Mouse (Mus musculus) C2C12 (cell line): Measurements from ENCODE around the gene Adcy3. TPM values are rescaled to one million over a fixed set of nuclear protein-coding genes. Genes with fewer than 3 reads are reported as not detected.

Source experiments
- H3K27me3 ChIP-seq: one replicate; pipeline ENCODE4 v1.6.1; 2011; ENCODE audit not compliant: control insufficient read depth, insufficient read depth, insufficient read length
- H3K36me3 ChIP-seq: one replicate; pipeline ENCODE4 v1.6.1; 2011; ENCODE audit not compliant: control insufficient read depth, insufficient read depth
- H3K4me3 ChIP-seq: one replicate; pipeline ENCODE4 v1.5.1; 2011; ENCODE audit warnings: mild to moderate bottlenecking, control low read depth; ENCODE audit not compliant: poor library complexity, insufficient read depth, severe bottlenecking
- H3K79me2 ChIP-seq: one replicate; pipeline ENCODE4 v1.6.1; 2011; ENCODE audit not compliant: control insufficient read depth, insufficient read depth
- H3K79me3 ChIP-seq: one replicate; pipeline ENCODE4 v1.6.1; 2011; ENCODE audit warnings: low read depth, control low read depth
- H3ac ChIP-seq: one replicate; pipeline ENCODE3; 2011; ENCODE audit warnings: low read depth; ENCODE audit not compliant: control insufficient read depth, insufficient read length
- CEBPB ChIP-seq: IDR thresholded peaks from one replicate; pipeline ENCODE4 v1.6.1; 2011; ENCODE audit warnings: low read depth, mild to moderate bottlenecking, control low read depth, moderate library complexity
- CTCF ChIP-seq: IDR thresholded peaks from one replicate; pipeline ENCODE4 v1.5.1; 2011; ENCODE audit not compliant: control insufficient read depth, insufficient read depth, insufficient read length
- FOSL1 ChIP-seq: IDR thresholded peaks from one replicate; pipeline ENCODE4 v1.8.0; 2011; ENCODE audit warnings: mild to moderate bottlenecking, low read length; ENCODE audit not compliant: poor library complexity, insufficient read depth, severe bottlenecking
- MAX ChIP-seq: IDR thresholded peaks from one replicate; pipeline ENCODE4 v1.6.1; 2011; ENCODE audit warnings: mild to moderate bottlenecking, control low read depth
- MYOD1 ChIP-seq: IDR thresholded peaks from one replicate; pipeline ENCODE4 v1.6.1; 2011; ENCODE audit warnings: low read depth; ENCODE audit not compliant: control insufficient read depth, insufficient read length
- MYOG ChIP-seq: IDR thresholded peaks from one replicate; pipeline ENCODE4 v1.6.1; 2011; ENCODE audit not compliant: control insufficient read depth, insufficient read length; ENCODE audit errors: extremely low read depth
- USF1 ChIP-seq: IDR thresholded peaks from one replicate; pipeline ENCODE4 v1.6.1; 2011; ENCODE audit warnings: low read depth, mild to moderate bottlenecking, control low read depth, moderate library complexity
- polyA plus RNA-seq: library from polyadenylated mRNA; unstranded; fragments of >200 nt; fragmentation: generic; extraction: Trizol; gene quantifications from one replicate; pipeline ENCODE4 v1.2.1, GENCODE M21; 2012; ENCODE audit warnings: missing spikeins

Gene Adcy3
- polyA plus RNA-seq, 1 experiment = 2.1 TPM

- Histone ChIP-seq H3K27me3 (no peaks in the 10 kb centered on the region), H3K4me3 (no peak overlapping the region), H3K79me3 (no peaks in the 10 kb centered on the region), H3K79me2 (no peaks in the 10 kb centered on the region), H3K36me3 (no peaks in the 10 kb centered on the region), H3ac (no peak overlapping the region)
- TF ChIP-seq MYOD1 (no peak), CEBPB (no peak), FOSL1 (no peak), MYOG (no peak), CTCF (no peak), USF1 (no peak), MAX (no peak)
Measured at GRCm38 (mm10) chr12:4157466-4157865, 24.6 kb downstream of the Adcy3 start.

GRCm38 (mm10) chr12:4158179-4158578, 25.3 kb downstream of the Adcy3 start:
- H3K79me2 ChIP-seq = no peaks in the 10 kb centered on the region
- H3K79me3 ChIP-seq = no peaks in the 10 kb centered on the region
- no peak overlapping the region for H3K4me3 ChIP-seq
- TF ChIP-seq CEBPB = no peak
- TF ChIP-seq CTCF = no peak
- TF ChIP-seq MAX = no peak
- TF ChIP-seq FOSL1 = no peak
- TF ChIP-seq MYOD1 = no peak
- TF ChIP-seq MYOG = no peak
- no peak for TF ChIP-seq USF1
- no peaks in the 10 kb centered on the region for H3K36me3 ChIP-seq
- no peaks in the 10 kb centered on the region for H3K27me3 ChIP-seq
- no peak overlapping the region for H3ac ChIP-seq

GRCm38 (mm10) chr12:4158868-4159632, 26.1 kb downstream of the Adcy3 start:
- no peak overlapping the region for H3ac ChIP-seq
- no peaks in the 10 kb centered on the region for H3K36me3 ChIP-seq

GRCm38 (mm10) chr12:4160322-4160721, 27.4 kb downstream of the Adcy3 start:
- H3K79me3 ChIP-seq = no peaks in the 10 kb centered on the region
- no peaks in the 10 kb centered on the region for H3K36me3 ChIP-seq
- TF ChIP-seq CTCF = no peak
- TF ChIP-seq FOSL1 = no peak
- TF ChIP-seq MYOD1 = no peak
- no peak for TF ChIP-seq MAX
- no peak for TF ChIP-seq MYOG
- no peak for TF ChIP-seq CEBPB
- TF ChIP-seq USF1 = no peak
- no peak overlapping the region for H3K4me3 ChIP-seq
- no peak overlapping the region for H3ac ChIP-seq
- no peaks in the 10 kb centered on the region for H3K79me2 ChIP-seq
- H3K27me3 ChIP-seq = no peaks in the 10 kb centered on the region

More at GRCm38 (mm10) chr12:4158868-4159632, 26.1 kb downstream of the Adcy3 start:
- Histone ChIP-seq H3K79me3 (no peaks in the 10 kb centered on the region), H3K27me3 (no peaks in the 10 kb centered on the region), H3K79me2 (no peaks in the 10 kb centered on the region), H3K4me3 (no peak overlapping the region)
- TF ChIP-seq CTCF = no peak
- no peak for TF ChIP-seq FOSL1
- no peak for TF ChIP-seq MYOG
- no peak for TF ChIP-seq USF1
- TF ChIP-seq MAX = no peak
- no peak for TF ChIP-seq CEBPB
- TF ChIP-seq MYOD1 = no peak

GRCm38 (mm10) chr12:4162886-4163285, 30.0 kb downstream of the Adcy3 start:
- Histone ChIP-seq H3K79me3 (no peaks in the 10 kb centered on the region), H3K27me3 (no peaks in the 10 kb centered on the region), H3K79me2 (no peaks in the 10 kb centered on the region), H3ac (no peak overlapping the region), H3K36me3 (no peaks in the 10 kb centered on the region), H3K4me3 (no peak overlapping the region)
- TF ChIP-seq FOSL1 (no peak), CEBPB (no peak), MYOG (no peak), CTCF (no peak), USF1 (no peak), MYOD1 (no peak), MAX (no peak)

GRCm38 (mm10) chr12:4166970-4167369, 34.1 kb downstream of the Adcy3 start:
- no peak overlapping the region for H3ac ChIP-seq
- no peak overlapping the region for H3K4me3 ChIP-seq
- H3K79me3 ChIP-seq = no peaks in the 10 kb centered on the region
- TF ChIP-seq MYOG = no peak
- no peak for TF ChIP-seq USF1
- TF ChIP-seq FOSL1 = no peak
- no peak for TF ChIP-seq MAX
- TF ChIP-seq CEBPB = no peak
- TF ChIP-seq CTCF = no peak
- TF ChIP-seq MYOD1 = no peak
- no peaks in the 10 kb centered on the region for H3K27me3 ChIP-seq
- H3K36me3 ChIP-seq = no peaks in the 10 kb centered on the region
- no peaks in the 10 kb centered on the region for H3K79me2 ChIP-seq
